Mouse (Mus musculus): ENCODE data around the gene Adcy7.

Gene Adcy7

DNA sequence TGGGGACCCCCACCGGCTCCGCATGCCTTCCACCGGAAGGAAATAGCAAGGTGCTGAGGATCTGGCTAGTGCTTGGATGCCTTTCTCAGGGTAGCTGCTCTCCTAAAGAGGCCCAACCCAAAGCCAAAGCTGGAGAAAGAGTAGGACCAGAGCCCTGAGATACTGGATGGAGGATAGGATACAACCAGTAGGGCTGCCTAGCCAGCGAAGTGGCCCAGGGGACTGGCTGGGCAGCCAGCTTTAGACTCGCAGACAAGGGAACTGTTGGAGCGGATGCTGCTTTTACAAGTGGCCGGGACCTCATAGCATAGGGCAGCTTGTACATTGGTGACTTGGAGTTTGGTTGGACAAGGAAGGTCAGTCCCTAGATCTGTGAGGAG is 838 bp downstream of the Adcy7 start:
- DNase-seq (ENCODE audit: low spot score in 2 of 2) = no peak

DNA sequence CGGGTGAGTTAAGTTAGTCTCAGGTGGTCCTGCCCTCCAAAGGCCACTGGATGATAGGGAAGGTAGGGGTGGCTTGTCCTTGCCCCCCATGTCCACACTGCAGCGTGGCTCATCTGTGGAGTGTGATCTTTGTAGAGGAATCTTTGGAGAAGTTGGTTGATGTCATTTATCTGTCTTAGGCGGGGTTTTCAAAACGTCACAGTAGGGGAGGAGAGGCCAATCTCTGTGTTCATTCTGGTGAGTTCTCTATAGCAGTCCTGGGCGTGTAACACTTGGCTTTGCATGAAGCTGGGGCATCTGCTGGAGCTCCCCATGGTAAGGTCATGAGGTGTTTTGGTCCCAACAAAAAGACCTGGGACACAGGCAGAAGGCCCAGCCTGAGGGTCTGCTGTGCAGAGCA is 1.9 kb downstream of the Adcy7 start:
- DNase-seq (ENCODE audit: low spot score in 2 of 2) = no peak

DNA sequence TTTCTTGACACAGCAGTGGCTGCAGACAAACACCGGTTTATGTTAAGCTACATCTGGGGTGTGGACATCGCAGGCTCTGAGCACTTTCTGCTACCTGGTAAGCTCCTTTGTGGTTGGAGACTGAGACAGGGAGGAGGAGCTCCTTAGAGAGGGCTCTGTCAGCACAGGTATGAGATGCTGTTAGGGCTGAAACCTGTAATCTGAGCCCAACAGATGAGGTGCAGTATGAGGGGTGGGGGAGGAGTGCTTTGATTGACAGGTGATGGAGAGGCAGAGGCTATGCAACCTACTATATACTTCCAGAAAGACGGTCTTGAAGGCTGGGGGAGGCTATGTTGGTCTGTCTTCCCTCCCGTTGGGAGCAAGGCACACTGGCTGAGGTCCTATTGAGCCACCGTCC is 7.0 kb downstream of the Adcy7 start:
- no peak for DNase-seq (ENCODE audit: low spot score in 2 of 2)

DNA sequence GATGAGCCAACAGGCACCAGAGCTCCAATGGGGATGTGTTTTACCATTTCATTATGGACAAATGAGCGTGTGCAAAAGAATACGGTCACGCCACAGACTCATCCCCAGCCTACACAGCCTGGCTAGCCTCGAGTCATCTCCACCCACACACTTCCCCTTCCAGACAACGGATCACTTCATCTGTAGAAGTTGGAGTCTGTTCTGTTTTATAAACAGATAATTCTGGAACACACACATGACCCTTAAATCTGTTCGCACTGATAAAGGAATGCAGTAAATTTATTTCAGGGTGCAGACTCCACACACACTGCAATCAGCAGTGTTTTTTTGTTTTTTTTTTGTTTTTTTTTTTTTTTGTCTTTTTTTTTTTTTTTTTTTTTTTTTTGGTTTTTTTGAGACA is 7.5 kb downstream of the Adcy7 start:
- DNase-seq (ENCODE audit: low spot score in 2 of 2) = no peak

DNA sequence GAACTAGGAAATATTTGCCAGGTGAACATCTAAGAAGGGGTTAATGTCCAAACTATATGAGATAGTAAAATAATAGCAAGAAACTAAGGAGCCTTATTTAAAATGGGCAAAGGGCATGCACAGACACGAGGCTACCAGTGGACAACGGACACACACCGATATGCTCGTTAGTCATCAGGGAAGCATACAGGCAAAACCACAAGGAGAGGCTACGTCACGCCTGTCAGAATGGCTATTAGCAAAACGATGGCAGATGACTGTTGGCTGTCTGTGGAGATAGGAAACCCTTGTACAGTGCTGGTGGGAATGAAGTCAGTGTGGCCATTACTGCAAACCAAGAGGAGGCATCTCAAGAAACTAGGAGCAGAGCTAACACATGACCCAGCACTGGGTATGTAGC is 8.7 kb downstream of the Adcy7 start:
- no peak for DNase-seq (ENCODE audit: low spot score in 2 of 2)

DNA sequence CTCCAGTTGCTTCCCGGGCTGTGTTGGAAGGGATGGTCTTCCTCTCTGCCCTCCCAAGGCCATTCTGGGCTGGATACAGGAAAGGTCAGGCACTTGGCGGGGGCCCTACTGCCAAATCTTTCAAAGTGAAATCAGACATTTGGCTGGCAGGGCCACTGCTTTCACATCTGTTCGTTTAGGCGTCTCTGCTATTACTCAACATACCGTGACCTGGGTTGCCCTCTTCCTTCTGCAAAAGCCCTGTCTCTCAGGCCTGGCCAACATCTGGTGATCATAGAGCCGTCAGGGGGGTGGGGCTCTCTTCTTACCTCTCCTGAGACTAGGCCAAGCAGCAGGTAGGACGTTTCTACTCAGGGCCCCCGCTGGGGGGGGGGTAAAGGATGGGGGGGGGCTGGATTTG is 10.5 kb downstream of the Adcy7 start:
- DNase-seq (ENCODE audit: low spot score in 2 of 2) = no peak

DNA sequence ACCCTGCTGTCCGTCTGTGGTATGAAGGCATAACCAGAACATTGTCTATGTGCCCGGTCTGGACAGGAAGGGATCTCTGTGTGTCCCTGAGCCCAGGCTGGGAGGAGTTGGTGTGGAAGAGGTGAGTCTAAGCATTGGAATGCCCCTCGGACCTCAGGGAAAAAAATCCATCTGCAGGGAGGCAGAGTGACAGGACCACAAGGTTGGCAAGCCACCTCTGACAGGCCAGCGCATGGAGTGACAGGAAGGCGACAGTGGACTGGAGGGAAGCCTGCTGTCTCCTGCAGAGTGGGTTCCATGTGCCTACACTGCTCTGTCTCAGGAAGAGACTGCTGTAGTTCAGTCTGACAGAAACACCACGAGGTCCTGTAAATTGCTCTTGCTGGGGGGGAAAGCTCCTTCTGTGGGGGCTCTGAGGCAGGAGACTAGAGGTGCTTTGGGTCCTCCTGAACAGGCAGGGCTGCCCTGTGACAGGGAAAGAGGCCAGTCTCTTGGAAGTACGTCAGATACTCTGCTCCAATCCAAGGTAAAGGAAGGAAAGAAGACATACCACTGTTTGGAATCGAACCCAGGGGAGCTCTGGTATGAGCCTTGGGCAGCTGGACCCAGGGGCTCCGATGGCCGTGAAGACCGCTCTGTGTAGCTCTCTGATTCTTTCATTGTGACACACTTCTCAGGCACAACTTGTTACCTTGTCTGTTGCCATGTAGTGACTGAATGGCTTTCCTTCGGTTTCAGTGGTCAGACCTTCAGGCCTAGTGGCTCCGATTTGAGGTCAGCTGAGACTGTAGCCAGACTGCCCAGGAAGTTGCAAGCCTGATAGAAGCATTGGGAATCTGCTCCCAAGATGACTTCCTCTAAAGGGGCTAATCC is 11.3 kb downstream of the Adcy7 start:
- DNase-seq (ENCODE audit: low spot score in 2 of 2) = no peak

DNA sequence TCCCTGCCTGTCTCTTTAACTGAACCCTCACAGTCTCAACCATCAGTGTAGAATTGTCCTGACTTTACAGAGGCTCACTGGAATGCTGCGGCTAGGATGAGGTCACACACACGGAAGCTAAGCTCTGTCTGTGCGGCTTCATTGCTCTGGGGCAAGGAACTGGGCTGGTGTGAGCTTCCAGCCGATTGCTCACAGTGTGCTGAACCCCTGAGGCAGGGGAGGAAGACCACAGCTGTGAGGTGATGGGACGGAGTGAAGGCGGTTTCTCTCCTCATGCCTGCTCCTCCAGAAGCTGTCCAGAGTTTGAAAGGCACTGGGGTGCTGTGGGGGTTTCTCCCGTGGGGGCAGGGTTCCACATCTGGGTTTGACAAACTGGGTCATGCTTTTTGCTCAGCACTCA is 12.5 kb downstream of the Adcy7 start:
- DNase-seq (ENCODE audit: low spot score in 2 of 2) = no peak

DNA sequence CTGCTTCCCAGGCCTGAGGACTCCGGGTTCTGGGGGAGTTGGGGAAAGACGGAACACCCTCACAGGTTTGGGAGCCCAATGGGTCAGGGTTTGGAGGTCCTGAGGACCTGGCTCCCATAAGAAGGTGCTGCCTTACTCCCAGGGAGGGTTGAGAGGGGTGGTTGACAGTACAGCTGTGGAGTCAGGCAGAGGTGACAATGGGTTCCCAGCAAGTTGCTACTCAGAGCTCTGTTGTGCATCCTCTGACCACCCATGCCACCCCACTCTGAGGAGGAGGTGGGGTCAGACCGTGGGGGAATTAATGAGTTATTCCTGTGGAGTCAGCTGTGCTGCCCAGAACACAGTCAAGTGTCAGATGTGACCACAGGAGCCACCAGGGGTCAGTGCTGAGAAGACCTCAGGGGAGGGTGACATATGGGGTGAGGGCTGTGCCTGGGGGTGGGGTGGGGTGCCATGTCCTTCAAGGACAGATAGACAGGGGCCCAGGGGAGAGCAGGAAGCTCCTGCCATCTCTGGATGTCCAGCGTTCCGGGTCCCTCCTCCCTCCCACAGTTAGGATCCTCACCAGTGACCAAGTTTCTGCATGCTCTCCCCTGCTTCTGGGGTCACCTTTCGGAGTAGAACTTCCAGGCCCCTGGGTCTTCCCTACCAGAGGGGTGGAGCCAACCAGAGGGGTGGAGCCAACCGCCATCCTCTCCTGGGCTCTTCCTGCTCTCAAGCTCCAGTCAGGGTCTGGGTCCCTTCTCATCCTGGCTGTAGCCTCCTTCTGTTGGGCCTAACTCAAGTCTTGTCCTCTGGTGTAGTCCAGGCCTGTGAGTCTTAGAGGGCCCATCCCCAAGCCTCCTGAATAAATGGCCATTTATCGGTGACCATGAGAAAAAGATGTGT is 13.5 kb downstream of the Adcy7 start:
- no peak for DNase-seq (ENCODE audit: low spot score in 2 of 2)

DNA sequence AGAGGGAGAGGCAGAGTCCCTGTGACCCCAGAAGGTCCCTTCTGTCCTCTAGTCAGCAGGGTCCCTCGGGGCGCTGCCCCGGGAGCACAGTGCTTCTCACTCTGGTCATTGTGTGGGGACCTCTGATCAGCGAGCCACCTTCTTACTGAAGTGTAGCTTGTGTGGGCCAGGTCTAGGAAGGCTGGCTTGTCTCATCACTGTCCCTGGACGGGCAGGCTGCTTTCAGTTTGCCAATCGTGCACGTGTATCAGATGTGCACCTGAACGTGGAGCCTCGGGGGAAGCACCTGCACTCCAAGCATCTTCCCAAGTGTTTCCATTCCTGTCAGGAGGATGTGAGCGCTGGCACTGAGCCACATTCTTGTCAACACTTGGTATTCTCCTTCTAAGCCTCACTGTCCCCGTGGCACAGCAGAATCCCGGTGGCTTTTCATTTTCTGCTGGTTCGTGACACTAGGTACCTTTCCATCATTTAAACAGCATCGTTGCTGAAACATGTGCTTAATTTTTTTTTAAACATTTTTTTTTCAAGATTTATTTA is 14.3 kb downstream of the Adcy7 start:
- DNase-seq (ENCODE audit: low spot score in 2 of 2) = no peak

DNA sequence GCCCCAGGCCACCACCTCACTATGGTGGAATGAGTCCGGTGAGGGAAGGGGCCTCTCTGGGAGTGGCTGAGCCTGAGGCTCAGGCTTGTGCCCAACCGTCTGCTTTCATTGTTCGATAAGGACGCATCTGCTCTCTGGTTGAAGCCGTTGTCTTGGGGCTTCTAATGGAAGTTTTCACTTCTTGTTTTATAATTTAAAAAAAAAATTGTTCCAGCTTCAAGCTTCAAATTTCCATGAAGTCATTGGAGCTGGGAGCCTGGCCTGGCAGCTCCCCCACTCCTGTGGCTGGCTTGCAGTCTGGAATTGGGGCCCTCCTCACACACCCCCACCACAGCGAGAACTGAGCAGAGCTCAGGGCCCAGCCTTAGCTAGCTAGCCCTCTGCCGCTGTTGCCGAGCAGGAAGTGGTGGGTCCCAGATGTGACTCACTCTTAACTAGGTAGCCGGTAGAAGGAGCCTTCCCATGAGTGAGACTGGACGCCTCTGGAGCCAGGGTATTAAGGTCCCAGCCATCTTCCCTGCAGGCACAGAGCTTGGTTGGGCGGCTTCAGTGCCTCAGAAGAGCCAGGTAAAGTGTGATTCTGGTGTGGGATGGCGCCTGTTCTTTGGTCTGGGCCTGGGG is 16.5 kb downstream of the Adcy7 start:
- no peak for DNase-seq (ENCODE audit: low spot score in 2 of 2)

DNA sequence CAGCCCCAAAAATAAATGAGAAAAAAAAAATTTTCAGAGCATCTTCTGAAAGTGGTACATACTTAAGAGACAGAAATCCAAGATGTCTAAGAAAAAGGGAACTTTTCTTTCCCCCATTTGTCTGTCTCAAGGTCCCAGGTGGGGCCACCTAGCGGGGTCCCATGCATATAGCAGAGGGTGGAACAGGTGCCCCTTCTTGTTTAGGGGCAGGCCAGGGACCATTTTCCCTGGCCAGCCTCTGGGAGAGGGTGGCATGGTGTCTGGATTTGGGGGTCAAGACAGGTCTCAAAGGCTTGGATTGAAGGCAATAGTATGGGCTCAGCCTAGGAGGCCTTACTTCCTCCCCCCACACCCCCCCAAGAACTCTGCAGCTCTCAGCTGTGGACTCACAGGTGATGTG is 17.7 kb downstream of the Adcy7 start:
- no peak for DNase-seq (ENCODE audit: low spot score in 2 of 2)

DNA sequence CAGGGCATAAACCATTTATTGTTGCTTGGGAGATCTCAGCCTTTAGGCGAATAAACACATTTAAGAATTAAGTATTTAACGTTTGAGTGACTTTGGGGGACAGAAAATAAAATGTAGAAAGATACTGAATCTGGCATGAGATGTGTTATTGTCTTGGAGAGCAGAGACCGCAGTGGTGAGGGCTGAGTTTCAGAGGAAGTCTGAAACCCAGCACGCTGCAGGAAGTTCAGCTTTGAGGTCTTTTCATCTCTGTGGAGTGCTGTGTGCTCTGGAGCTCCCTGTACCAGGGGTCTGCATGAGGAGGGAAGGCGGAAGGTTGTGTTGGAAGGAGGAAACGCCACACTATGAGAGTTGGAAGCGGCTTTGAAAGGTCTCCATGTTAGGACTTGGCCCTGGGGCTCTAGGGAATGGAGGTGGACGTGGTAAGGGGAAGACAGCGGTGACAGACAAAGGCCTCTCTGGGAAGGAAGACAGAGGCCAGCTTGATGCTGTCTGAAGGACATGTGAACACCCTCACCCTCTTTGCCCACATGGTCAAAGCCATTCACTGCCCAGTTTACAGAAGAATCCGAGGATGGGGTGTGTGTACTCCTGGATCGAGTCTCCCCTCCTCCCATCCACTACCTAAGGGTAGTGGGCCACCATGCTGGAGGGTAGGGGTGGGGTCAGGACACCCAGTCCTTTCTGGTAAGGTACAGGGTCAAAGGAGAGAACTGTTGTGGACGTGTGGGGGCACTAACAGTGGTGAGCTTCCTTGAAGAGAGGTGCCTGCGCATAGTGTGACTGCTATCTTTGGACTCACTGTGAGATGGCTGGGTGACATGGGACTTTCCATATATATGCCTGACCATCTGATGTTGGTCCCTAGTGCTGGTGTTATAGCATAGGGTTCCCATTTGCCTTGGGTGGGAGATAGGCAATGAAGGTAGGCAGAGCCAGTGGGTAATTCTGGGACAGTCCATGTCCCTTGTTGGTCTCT is 18.4 kb downstream of the Adcy7 start:
- DNase-seq (ENCODE audit: low spot score in 2 of 2) = no peak

DNA sequence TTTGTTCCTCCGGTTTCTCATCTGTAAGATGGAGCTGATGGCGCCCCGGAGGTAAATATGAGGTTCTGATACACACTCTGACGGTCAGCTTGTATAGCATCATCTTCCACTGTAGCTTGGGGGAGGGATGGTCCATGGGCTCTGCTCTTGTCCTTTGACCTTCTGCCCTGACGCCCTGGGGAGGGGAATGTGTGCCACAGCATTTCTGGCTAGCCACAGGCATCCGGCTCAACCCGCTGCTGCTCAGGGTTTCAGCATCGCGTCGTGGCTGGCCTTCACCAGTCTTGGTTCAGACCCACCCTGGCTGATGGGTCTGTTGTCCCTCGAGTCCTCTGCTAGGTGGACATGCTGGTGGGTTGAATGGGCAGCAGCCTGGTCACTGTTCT is 19.1 kb downstream of the Adcy7 start:
- no peak for DNase-seq (ENCODE audit: low spot score in 2 of 2)

DNA sequence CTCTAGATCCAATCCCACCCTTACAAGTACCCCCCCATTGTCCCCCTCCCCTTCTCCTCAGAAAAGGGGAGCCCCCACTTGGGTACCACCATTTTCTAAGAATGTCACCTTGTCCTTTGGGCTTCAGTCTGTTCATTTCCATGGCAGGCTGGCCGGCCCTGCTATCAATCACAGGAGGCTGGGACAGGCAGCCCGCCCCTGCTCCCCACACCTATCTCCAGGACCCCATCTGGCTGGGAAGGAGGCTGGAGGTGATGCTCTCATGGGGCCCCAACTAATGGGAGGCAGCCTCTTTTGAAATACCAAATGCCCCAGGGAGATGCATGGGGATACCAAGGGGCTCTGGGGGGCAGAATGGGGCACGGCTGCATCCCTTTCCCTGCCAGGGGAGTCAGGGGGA is 20.7 kb downstream of the Adcy7 start:
- no peak for DNase-seq (ENCODE audit: low spot score in 2 of 2)

DNA sequence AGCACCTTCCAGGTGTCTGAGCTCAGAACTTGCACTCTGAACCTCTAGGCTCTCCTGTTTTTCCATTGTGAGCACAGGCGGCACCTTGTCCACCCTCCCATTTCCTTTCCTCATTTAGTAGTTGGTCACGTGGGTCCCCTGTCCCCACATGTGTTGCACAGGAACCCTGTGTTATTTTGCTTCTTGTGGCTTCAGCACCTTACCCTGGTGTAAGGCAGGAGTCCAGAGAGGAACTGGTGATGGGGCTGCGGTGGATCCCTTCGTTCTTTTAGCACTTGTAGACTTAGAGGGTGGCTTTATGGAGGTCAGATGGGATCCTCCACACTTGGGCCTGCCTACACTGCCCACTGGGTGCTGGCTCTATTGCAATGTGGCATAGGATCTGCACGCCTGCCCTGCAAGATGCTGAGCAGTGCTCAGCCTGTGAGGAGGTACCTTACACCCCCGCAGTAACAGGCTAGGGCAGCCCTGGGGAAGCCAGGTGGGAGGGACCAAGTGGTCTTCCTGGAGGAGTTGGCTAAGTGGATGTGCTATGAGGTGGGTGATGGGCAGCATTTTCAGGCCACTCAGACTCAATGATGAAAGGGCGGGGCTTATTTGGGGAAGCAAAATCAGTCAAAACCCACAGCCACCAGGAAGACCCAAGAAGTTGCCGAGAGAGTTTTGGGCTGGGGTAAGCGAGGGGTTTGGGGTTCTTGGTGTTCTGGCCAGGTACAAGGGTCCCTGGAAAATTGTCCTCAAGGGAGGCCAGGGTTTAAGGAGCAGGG is 21.6 kb downstream of the Adcy7 start:
- no peak for DNase-seq (ENCODE audit: low spot score in 2 of 2)

DNA sequence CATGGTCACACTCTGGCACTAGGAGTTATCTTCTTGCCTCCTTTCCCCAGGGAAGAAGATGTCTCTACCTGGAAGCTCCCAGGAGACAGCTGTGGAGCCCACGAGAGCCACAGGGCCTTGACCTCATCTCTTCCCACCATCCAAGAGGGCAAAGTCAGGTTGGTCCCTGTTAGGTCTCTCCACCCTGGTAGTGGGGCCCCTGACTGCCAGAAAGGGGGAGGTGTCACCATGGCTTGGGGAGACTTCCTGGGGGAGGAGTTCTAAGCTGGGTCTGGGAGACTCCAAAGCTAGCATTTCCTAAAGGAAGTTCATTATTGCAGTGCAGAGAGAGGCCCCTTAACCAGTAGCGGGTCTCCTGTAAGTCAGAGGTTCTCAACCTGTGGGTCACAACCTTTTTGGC is 22.8 kb downstream of the Adcy7 start:
- no peak for DNase-seq (ENCODE audit: low spot score in 2 of 2)

DNA sequence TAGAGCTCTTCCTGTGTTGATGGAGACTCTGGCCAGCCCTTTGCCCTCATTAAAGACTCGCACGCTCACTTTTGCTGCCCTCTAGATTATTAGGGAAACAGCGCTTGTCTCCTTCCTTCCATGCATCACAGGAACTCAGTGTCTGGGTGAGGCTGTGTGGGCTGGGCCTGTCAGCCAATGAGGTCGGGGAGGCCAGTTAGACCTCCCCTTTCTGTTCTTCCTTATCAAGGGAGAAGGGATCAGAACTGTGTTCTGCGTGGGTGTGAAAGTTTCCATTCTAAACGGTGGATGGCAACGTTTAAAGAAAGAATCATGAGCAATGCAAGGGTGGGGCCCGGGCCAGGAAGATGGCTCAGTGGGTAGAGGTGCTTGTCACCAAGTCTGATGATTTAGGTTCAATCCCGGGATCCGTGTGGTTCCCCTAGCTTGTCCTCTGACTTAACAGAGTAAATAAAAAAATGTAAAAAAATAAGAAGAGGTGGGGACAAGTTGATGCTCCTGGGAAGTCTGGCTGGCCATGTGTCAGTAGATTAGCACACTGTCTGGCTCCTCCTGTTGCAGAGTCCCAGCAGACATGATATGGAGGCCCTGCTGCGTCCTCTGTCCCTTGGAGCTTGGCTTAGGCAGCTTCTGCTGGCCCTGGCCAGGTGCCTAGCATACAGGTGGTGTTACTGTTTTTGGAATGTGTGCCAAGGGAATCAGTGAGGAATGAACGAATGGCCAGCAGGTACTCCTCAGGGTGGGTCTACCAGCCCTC is 26.0 kb downstream of the Adcy7 start:
- no peak for DNase-seq (ENCODE audit: low spot score in 2 of 2)

DNA sequence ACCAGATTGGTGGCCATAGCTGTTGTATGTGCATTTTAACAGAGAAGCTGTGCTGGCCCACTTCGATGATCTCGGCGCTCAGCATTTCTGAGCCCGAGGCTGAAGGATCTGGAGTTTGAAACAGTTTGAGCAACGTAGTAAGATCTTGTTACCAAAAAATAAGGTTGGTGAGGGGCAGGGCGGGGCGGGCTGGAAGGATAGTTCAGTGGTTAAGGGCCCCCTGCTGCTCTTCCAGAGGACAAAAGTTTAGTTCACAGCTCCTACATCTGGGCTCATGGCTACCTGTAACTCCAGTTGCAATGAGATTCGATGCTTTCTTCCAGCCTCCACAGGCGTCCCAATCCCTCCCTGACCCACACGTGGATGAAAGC is 26.5 kb downstream of the Adcy7 start:
- no peak for DNase-seq (ENCODE audit: low spot score in 2 of 2)

Measured in frontal cortex, postnatal 14 days (tissue).